Mouse (Mus musculus) gastrocnemius, postnatal 4 days (tissue): Measurements from ENCODE around the gene Fam69b. TPM values are rescaled to one million over a fixed set of nuclear protein-coding genes. Genes with fewer than 3 reads are reported as not detected.

ENCODE experiments used
- DNase-seq, 2 experiments: peaks; one replicate each; pipeline ENCODE4 v3.0.0; 2021 to 2022; ENCODE audit warnings: low spot score in 2 of 2, mixed read lengths in 2 of 2
- total RNA-seq, 2 experiments: library from RNA; stranded (reverse); gene quantifications; 2 replicates each; pipeline ENCODE4 v1.2.3; 2021

Gene Fam69b
- total RNA-seq, 2 experiments from 2014 or later = 2.6 to 4.0 TPM

DNA sequence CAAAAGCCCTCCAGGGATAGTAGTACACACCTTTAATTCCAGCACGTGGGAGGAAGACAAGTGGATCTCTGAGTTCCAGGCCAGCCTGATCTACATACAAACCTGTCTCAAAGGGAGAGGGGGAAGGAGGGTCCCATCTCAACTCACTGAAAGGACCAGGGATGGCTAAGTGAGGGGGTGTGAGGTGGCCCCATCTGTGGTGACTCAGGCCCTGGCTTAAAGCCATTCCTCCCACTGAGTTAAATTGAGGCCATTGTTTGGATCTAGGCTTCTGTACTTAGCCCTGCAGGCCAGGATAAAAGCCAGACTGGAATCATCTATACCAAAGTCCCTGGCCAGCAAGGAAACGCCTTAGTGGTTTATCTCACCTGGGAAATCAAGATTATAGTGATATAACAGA lies 7.0 kb upstream of the Fam69b start:
- no peak for DNase-seq

DNA sequence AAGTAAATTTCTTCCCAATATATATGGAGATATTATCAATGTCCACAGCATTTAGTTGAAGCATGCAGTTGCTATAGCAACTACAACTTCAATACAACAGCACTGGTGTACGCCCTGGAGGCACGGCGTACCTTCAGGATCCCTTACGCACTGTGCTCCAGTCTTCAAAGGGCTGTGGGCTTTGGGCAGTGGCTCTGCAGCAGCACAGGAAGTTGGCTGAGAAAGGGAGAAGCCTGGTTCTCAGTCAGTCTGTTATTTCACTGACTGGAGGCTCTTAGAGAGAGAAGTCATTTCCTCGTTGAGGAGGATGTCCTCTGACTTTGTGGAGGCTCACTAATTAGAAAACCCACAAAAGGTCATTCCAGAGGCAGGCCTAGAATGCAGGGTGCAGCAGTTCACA lies 5.3 kb upstream of the Fam69b start:
- DNase-seq = no peak

- DNase-seq = no peak
Observed at GRCm38 (mm10) chr2:26625419-26625818, 2.8 kb upstream of the Fam69b start.

DNA sequence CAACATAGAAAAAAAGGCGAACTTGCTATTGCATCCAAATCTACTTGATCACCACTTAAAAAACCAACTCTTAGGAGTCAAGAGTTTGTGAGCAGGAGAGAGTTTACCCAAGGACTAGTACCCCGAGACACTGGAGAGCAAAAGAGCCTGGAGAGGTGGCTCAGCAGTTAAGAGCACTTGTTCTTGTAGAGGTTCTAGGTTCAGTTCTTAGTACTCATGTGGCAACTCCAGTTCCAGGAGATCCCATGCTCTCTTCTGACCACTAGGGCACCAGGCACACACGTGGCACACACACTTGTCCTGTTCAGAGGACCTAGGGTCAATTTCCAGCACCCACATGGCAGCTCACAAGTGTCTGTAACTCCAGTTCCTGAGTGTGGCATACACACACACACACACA lies 2.2 kb upstream of the Fam69b start:
- no peak for DNase-seq

GRCm38 (mm10) chr2:26628792-26629437 lies 658 bp downstream of the Fam69b start:
- DNase-seq = peak in 1 of 2 experiments; percentile 18

DNA sequence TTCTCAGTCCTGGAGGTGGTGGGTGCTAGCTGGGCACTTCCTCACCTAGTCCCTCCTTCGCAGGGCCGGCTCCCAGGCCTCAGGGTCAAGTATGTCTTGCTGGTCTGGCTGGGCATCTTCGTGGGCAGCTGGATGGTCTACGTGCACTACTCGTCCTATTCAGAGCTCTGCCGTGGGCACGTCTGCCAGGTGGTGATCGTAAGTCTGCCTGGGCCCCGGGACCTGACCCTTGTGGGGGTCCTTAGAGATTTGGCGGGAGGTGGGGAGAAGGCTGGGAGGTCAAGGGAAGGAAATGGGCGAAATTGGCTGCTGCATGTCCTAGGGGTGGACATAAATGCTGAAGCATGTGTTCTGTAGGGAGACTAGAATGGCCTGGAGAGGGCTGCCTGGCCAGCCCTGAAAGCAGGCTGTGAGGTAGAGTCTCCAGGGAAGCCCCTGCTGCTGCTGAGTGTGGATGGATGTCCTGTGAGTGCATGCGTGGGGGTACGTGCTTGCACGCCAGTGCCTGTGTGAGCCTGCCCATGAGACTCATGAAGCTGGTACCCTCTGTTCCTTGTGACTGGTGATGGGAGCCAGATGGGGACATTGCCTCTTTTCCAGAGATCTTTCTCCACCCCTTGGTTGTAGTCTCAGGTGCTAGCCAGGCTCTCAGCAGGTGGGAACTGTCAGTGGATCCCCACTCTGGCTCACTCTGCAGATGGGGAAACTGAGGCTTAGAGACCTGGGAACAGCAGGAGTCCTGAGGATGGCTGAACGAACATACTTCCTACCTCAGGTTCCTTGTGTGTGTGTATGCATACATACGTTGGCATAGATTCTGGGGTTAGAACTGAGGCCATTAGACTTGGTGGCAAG lies 4.5 kb downstream of the Fam69b start:
- DNase-seq = no peak

DNA sequence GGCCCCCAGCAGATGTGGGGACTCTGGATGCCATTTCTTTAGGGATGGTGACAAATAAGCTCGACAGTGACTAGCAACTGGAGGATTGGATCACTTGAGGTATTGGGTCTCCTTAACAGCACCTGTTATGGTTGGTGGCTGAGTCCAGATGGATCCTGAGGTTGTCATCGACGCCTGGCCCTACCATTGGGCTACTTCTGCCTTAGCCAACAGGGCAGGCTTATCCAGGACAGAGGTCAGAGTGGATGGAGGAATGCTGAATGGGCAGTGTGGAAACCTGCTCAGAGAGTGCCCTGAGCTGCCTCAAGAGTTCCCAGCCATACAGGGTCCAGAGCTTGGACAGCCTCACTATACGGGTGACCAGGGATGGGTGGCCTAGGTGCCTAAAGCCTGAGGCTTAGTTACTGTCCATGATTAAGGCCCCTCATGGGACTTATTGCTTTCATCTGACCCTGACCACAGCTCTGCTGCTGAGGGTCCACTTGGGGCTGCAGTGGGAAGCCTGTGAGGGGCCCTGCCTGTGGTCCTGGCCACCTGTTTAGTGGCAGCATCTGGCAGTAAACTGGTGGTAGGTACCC lies 5.8 kb downstream of the Fam69b start:
- DNase-seq = no peak

DNA sequence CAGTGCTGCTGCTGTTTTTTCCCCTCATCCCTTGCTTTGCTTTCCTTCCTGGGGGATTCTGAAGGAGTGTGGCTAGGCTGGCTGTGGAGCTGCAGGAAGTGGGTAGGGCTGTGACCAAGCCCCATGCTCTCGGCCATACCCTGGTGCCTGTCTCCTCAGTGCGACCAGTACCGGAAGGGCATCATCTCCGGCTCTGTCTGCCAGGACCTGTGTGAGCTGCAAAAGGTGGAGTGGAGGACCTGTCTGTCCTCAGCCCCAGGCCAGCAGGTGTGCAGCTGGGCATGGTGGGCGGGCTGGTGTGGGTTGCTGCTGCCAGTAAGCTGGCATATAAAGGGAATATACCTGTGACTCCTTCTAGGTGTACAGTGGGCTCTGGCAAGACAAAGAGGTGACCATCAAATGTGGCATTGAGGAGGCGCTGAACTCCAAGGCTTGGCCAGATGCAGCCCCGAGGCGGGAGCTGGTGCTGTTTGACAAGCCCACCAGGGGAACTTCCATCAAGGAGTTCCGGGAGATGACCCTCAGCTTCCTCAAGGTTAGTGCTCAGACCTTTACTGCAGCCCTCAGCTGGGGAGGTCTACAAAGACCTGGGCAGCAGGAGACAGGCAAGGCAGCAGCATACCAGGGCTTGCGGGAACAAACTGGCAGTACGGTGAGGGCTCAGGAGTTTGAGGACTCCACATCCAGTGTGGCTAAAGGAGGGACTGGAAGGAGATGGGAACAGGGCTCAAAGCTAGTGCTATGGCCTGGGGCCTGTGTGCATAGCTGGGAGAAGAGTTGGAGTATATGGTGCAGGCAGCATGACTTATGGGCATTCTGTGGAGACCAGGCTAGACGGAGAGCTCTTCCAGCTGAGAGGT lies 6.6 kb downstream of the Fam69b start:
- DNase-seq = no peak

GRCm38 (mm10) chr2:26635489-26636324 lies 7.5 kb downstream of the Fam69b start:
- no peak for DNase-seq

- no peak for DNase-seq
Observed at GRCm38 (mm10) chr2:26636325-26636635, 8.0 kb downstream of the Fam69b start.

DNA sequence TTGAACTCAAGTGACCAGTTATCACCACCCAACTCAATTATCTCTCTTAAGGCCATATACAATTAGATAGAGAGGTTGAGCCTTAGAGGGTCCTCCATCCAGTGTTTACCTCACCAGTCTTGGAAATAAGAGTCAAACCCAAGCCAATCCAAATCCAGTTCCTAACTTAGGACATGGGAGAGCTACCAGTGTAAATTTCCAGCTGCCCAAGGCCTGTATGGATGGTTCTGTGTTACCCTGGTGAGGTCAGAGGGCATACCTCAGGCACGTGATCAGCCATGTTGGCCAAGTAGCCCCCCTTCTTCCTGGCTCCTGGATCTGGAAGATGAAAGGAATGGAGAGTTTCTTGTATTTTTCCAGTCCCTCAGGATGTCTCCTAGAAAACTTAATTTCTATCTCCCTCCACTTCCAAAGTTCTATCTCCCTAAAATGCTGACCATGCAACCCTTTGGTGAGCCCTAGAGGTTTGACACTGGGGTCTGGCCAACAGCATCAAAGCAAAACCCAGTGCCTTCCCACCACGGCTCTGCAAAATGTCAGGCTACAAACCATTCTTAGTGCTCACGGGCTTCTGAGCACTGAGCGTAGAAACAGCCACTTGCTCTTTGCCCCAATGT lies 9.2 kb downstream of the Fam69b start:
- DNase-seq = no peak

DNA sequence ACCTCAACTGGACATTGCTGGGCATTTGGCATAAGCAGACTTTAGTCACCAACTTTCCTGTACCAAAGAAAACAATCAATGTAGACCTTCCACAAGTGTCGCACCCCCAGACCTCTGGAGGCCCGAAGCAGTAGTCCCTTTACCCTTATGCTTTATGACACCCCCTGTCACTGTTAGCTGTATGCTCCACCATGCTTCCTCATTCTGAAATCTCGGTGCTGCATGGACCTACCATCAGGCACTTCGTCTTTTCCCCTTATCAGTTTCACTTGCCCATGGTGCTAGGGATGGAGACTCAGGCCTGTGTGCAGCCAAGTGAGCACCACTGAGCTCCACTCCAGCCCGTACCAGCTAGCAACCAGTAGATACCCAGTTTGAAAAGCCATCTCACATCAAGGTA lies 9.8 kb downstream of the Fam69b start:
- no peak for DNase-seq

DNA sequence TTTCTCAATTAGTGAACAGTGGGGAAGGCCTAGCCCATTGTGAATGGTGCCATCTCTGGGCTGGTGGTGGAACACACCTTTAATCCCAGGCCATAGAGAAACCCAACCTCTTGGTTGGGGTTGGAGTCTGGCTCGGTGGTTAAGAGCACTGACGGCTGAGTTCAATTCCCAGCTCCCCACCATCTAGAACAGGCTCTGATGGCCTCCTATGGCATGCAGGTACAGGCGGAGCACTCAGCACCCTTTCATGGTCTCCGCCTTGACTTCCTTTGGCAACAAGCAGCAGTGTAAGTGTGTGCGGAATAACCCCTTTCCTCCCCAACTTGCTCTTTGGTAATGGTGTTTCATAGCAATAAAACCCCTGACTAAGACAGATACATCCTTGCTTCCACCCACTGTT lies 10.3 kb downstream of the Fam69b start:
- DNase-seq = no peak

DNA sequence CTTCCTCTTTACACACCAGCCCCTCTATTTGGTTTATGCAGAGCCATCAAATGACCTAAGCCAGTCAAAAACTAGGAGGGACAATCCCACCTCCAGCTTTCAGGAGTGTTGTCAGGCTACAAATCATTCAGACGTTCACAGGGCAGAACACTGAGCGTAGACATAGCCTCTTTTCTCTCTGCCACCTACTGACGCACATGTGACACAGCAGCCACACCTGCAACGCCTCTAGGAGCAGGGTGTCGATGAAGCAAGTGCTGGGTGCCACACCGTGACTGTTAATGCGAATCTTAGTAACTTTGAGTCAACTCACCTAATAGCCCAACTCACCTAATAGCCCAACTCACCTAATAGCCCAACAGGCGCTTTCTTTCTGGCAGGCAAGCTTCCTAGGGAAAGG lies 10.8 kb downstream of the Fam69b start:
- no peak for DNase-seq

GRCm38 (mm10) chr2:26639838-26640830 lies 11.9 kb downstream of the Fam69b start:
- DNase-seq = peak; percentile 98 to 99

GRCm38 (mm10) chr2:26641006-26641647 lies 12.9 kb downstream of the Fam69b start:
- DNase-seq = no peak

- no peak for DNase-seq
Observed at GRCm38 (mm10) chr2:26643942-26644341, 15.7 kb downstream of the Fam69b start.

- peak; percentile 56 to 64 for DNase-seq
Observed at GRCm38 (mm10) chr2:26646643-26647293, 18.5 kb downstream of the Fam69b start.
